Mouse (Mus musculus) ES-E14 (cell line): ENCODE data around the gene Mocs1.

Experiments
- CHD2 ChIP-seq: IDR thresholded peaks from 2 replicates; pipeline ENCODE4 v1.6.1; 2014; ENCODE audit warnings: mild to moderate bottlenecking, low read depth, low read length, inconsistent platforms
- HCFC1 ChIP-seq: IDR thresholded peaks from 2 replicates; pipeline ENCODE4 v1.6.1; 2012; ENCODE audit warnings: low read length, inconsistent platforms, borderline replicate concordance; ENCODE audit not compliant: insufficient read depth
- MAFK ChIP-seq: IDR thresholded peaks from 2 replicates; pipeline ENCODE4 v1.6.1; 2014; ENCODE audit warnings: mild to moderate bottlenecking, low read depth, low read length, inconsistent platforms; ENCODE audit not compliant: insufficient read depth
- ZNF384 ChIP-seq: IDR thresholded peaks from 2 replicates; pipeline ENCODE4 v1.6.1; 2012; ENCODE audit warnings: low read depth, low read length, inconsistent platforms

DNA sequence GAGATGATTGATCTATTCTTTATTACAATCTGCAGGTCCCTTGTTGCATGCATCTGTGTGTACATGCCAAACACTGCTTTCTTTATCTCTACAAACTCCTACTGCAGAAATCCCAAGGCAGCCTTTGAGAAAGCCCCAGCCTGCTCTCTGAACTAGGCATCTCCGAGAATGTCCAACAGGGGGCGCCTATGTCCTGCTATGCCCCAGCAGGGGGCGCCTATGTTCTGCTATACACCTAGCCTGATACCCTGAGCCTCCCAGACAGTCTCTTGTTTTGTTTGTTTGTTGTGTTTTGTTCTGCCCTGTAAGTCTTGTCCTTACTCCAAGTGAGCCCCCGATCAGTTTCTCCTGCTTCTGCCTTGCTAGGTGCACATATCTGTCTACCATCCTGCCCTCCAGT lies 40.1 kb downstream of the Mocs1 start:
- TF ChIP-seq MAFK (no peak), CHD2 (no peak), ZNF384 (no peak), HCFC1 (no peak)
